Mouse (Mus musculus): ENCODE measurements around the gene Togaram2.

DNA sequence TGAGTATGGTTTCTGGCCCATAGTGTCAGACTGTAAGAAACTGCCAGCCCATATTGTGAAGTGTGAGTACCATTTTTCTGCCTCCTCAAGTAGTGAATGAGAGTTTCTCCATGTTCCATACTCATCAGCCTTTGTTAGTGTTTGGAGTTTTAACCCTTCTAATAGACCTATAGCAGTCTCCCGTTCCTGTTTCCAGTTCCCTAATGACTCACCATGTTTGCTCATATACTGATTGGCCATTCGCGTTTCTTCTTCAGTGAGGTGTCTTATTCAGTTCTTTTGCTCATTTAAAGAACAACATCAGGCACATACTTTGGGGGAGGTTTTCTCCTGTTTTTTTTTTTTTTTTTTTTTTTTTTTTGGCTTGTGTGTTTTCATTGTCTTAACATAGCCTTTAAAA lies 97.6 kb downstream of the Togaram2 start:
- TF ChIP-seq CTCF (IDR thresholded peaks at IDR 0.05; ENCODE audit: low read depth), result no peak
- no peak for TF ChIP-seq EP300 (IDR thresholded peaks at IDR 0.05; ENCODE audit: low read depth)

All from liver, embryonic 14.5 days (tissue).